Mouse (Mus musculus) heart, embryonic 12.5 days (tissue): ENCODE measurements around the gene Nubpl. TPM values are rescaled to one million over a fixed set of nuclear protein-coding genes. Genes with fewer than 3 reads are reported as not detected.
"Not testable (repeated sequence)": the region's sequence is repeated elsewhere in the genome, so short reads cannot be mapped to it uniquely, and the experiment has no call there.

Source experiments
- ATAC-seq: fragments of 200-750 bp; cut with Nextera tagmentation; 2 replicates; pipeline ENCODE4 v1.8.0; 2017; ENCODE audit warnings: moderate TSS enrichment, moderate library complexity; ENCODE audit not compliant: insufficient number of reproducible peaks, low FRiP score
- H3K27ac ChIP-seq: fragments of 300-500 bp; sonication (generic); 2 replicates; pipeline ENCODE4 v1.5.1; 2016; ENCODE audit warnings: mild to moderate bottlenecking, moderate library complexity; ENCODE audit not compliant: poor library complexity, severe bottlenecking
- H3K27me3 ChIP-seq: fragments of 300-500 bp; sonication (generic); replicated peaks from 2 replicates; pipeline ENCODE4 v1.6.1; 2016; ENCODE audit warnings: mild to moderate bottlenecking, moderate library complexity
- H3K36me3 ChIP-seq: fragments of 300-500 bp; sonication (generic); 2 replicates; pipeline ENCODE4 v1.6.1; 2016; ENCODE audit warnings: mild to moderate bottlenecking, moderate library complexity
- H3K4me1 ChIP-seq: fragments of 300-500 bp; sonication (generic); replicated peaks from 2 replicates; pipeline ENCODE4 v1.6.1; 2016; ENCODE audit warnings: mild to moderate bottlenecking
- H3K4me2 ChIP-seq: fragments of 300-500 bp; sonication (generic); 2 replicates; pipeline ENCODE4 v1.6.1; 2016; ENCODE audit warnings: mild to moderate bottlenecking, moderate library complexity
- H3K4me3 ChIP-seq: fragments of 300-500 bp; sonication (generic); 2 replicates; pipeline ENCODE4 v1.5.1; 2016; ENCODE audit warnings: mild to moderate bottlenecking
- H3K9ac ChIP-seq: fragments of 300-500 bp; sonication (generic); 2 replicates; pipeline ENCODE4 v1.6.1; 2016; ENCODE audit warnings: mild to moderate bottlenecking, moderate library complexity
- H3K9me3 ChIP-seq: fragments of 300-500 bp; sonication (generic); replicated peaks from 2 replicates; pipeline ENCODE4 v1.6.1; 2016; ENCODE audit warnings: mild to moderate bottlenecking, moderate library complexity
- WGBS: fragments of 180-500 bp; shearing (Covaris S2); methylation state at CpG from one replicate; pipeline ENCODE4 v1.1.7; 2016; 5-methylcytosine and 5-hydroxymethylcytosine counted together
- polyA plus RNA-seq: library from polyadenylated mRNA; unstranded; fragments of >200 nt; fragmentation: Nextera tagmentation; extraction: Ambion mirVana; gene quantifications from 2 replicates; pipeline ENCODE4 v1.2.1, GENCODE M21; 2016

Gene Nubpl
- polyA plus RNA-seq = 11.0 and 11.6 TPM in 2 replicates

- H3K4me2 ChIP-seq = peak within 1 kb of the TSS; percentile 64
- H3K9me3 ChIP-seq = no peaks in the 10 kb centered on the region
- H3K4me1 ChIP-seq = no peaks in the 10 kb centered on the region
- peak within 1 kb of the TSS; percentile 87 for H3K9ac ChIP-seq
- no peak within 1 kb of the TSS for H3K27ac ChIP-seq
- H3K4me3 ChIP-seq = peak within 1 kb of the TSS; percentile 83
- peak; percentile 89 for ATAC-seq
- H3K27me3 ChIP-seq = 0 out of 2 replicates have a peak, but pooled peaks cover 4% of the 10 kb centered on the region
- WGBS = under 1% methylated on average over 32 of the region's 32 CpGs
- no peaks in the 10 kb centered on the region for H3K36me3 ChIP-seq
These were observed at the start of gene Nubpl for GRCm38 (mm10) chr12:52097650-52098070. Gene Nubpl, plus strand, starts transcription at chr12:52097737.

- Histone ChIP-seq H3K36me3 (no peaks in the 10 kb centered on the region), H3K4me1 (no peaks in the 10 kb centered on the region), H3K27me3 (no peaks in the 10 kb centered on the region), H3K4me3 (no peak overlapping the region), H3K27ac (no peak overlapping the region), H3K9ac (no peak overlapping the region), H3K9me3 (no peaks in the 10 kb centered on the region), H3K4me2 (no peak overlapping the region)
- 71% methylated on average over 2 of the region's 2 CpGs for WGBS
- ATAC-seq = no peak
These were observed 48.2 kb upstream of the Nubpl start for GRCm38 (mm10) chr12:52049324-52049723.

- not testable (repeated sequence) for H3K27ac ChIP-seq, H3K4me2 ChIP-seq, H3K36me3 ChIP-seq, H3K4me3 ChIP-seq, H3K9me3 ChIP-seq, H3K9ac ChIP-seq, H3K27me3 ChIP-seq, H3K4me1 ChIP-seq, ATAC-seq
- 14% methylated on average over 1 of the region's 3 CpGs for WGBS
These were observed 18.2 kb upstream of the Nubpl start for GRCm38 (mm10) chr12:52079296-52079695.

GRCm38 (mm10) chr12:52097049-52097649 lies 388 bp upstream of the Nubpl start:
- H3K27me3 ChIP-seq = 0 out of 2 replicates have a peak, but pooled peaks cover 4% of the 10 kb centered on the region
- peak overlapping the region; percentile 83 for H3K4me3 ChIP-seq
- H3K9ac ChIP-seq = no peak overlapping the region
- no peak for ATAC-seq
- no peaks in the 10 kb centered on the region for H3K9me3 ChIP-seq
- 64% methylated on average over 13 of the region's 13 CpGs for WGBS
- H3K4me1 ChIP-seq = no peaks in the 10 kb centered on the region
- H3K36me3 ChIP-seq = no peaks in the 10 kb centered on the region
- H3K27ac ChIP-seq = no peak overlapping the region
- peak overlapping the region; percentile 64 for H3K4me2 ChIP-seq

DNA sequence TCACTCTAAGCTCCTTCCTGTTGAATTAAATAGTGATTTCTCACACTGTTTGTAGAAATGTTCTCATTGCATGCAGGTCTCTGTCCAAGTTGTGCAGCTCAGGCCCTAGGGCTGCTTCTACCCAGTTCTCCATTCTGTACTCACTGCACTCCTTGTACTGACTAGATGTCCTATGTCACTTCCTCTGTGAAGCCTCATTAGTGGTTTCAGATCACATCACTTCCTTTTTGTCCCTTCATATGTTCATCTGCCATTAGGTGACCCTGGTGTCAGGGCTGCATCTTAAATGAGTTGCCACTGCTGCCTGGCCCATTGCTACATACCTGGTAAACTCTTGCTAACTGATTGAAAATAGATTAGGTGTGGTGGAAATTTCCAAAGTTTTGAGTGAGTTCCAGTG lies 22.7 kb downstream of the Nubpl start:
- no peak for ATAC-seq
- no peaks in the 10 kb centered on the region for H3K9me3 ChIP-seq
- peaks cover 9% of the 10 kb centered on the region for H3K4me1 ChIP-seq
- no peak overlapping the region for H3K27ac ChIP-seq
- H3K27me3 ChIP-seq = no peaks in the 10 kb centered on the region
- H3K36me3 ChIP-seq = no peaks in the 10 kb centered on the region
- no peak overlapping the region for H3K4me2 ChIP-seq
- H3K4me3 ChIP-seq = no peak overlapping the region
- no peak overlapping the region for H3K9ac ChIP-seq

DNA sequence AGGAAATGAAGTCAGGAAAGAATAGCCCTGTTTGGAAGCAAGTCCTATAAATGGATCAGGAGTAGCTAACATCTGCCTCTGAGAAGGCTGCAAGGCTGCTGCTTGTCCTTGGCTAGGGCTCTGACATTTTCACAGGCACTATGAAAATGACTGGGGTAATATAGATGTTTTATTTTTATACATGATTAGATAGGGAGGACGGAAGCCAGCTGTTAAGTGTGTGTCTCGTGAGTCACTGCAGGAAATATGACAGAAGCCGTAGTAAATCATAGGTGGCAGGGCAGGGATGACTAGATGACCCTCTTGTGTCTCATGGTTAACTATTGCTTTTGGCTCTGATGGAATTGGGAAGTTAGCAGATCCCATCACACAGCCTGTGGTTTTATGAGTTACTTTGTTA lies 28.9 kb downstream of the Nubpl start:
- Histone ChIP-seq H3K4me3 (no peak overlapping the region), H3K27me3 (no peaks in the 10 kb centered on the region), H3K9me3 (no peaks in the 10 kb centered on the region), H3K36me3 (no peaks in the 10 kb centered on the region), H3K4me1 (peaks cover 12% of the 10 kb centered on the region), H3K27ac (no peak overlapping the region; the same call in 1 of the 2 replicates), H3K9ac (no peak overlapping the region), H3K4me2 (no peak overlapping the region)
- WGBS = 28% methylated on average over 3 of the region's 3 CpGs
- no peak for ATAC-seq

GRCm38 (mm10) chr12:52129072-52129471 lies 31.5 kb downstream of the Nubpl start:
- no peaks in the 10 kb centered on the region for H3K36me3 ChIP-seq
- H3K27ac ChIP-seq = no peak overlapping the region
- peaks cover 13% of the 10 kb centered on the region for H3K4me1 ChIP-seq
- WGBS = 85% methylated on average over 3 of the region's 3 CpGs
- H3K27me3 ChIP-seq = no peaks in the 10 kb centered on the region
- no peaks in the 10 kb centered on the region for H3K9me3 ChIP-seq
- no peak for ATAC-seq
- no peak overlapping the region for H3K9ac ChIP-seq
- no peak overlapping the region for H3K4me2 ChIP-seq
- H3K4me3 ChIP-seq = no peak overlapping the region

GRCm38 (mm10) chr12:52132256-52132655 lies 34.7 kb downstream of the Nubpl start:
- peak overlapping the region; percentile 4; the same call in 1 of the 2 replicates for H3K4me3 ChIP-seq
- peaks cover 3% of the 10 kb centered on the region; the same call in 1 of the 2 replicates for H3K4me1 ChIP-seq
- H3K27me3 ChIP-seq = no peaks in the 10 kb centered on the region
- H3K36me3 ChIP-seq = peaks cover 3% of the 10 kb centered on the region; the same call in 1 of the 2 replicates
- no peak for ATAC-seq
- peak overlapping the region; percentile 35; the same call in 1 of the 2 replicates for H3K27ac ChIP-seq
- 13% methylated on average over 10 of the region's 10 CpGs for WGBS
- H3K9ac ChIP-seq = no peak overlapping the region; the same call in 1 of the 2 replicates
- peak overlapping the region; percentile 52 for H3K4me2 ChIP-seq
- H3K9me3 ChIP-seq = no peaks in the 10 kb centered on the region

DNA sequence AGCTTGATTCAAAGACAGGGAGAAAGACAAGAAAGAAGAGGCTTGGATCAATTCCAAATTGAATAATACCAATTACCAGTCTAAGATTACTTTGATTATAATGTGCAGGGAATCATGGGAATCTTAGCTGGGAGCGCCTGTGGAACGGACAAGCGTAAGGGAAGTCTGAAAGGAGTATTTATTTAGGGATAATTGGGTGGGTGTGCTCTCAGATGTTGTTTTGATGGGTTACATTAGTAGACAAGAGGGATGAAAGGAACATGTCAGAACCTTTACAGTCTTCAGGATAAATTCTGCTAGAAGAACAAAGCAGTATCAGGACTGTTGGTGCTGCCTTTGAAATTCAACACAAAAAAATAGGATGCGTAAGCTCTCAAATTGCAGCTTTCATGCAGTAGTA lies 40.8 kb downstream of the Nubpl start:
- no peak overlapping the region for H3K4me2 ChIP-seq
- H3K4me3 ChIP-seq = no peak overlapping the region
- H3K4me1 ChIP-seq = no peaks in the 10 kb centered on the region
- H3K9ac ChIP-seq = no peak overlapping the region
- H3K36me3 ChIP-seq = peaks cover 3% of the 10 kb centered on the region; the same call in 1 of the 2 replicates
- no peaks in the 10 kb centered on the region for H3K27me3 ChIP-seq
- 85% methylated on average over 4 of the region's 4 CpGs for WGBS
- no peak for ATAC-seq
- H3K9me3 ChIP-seq = no peaks in the 10 kb centered on the region
- H3K27ac ChIP-seq = no peak overlapping the region

DNA sequence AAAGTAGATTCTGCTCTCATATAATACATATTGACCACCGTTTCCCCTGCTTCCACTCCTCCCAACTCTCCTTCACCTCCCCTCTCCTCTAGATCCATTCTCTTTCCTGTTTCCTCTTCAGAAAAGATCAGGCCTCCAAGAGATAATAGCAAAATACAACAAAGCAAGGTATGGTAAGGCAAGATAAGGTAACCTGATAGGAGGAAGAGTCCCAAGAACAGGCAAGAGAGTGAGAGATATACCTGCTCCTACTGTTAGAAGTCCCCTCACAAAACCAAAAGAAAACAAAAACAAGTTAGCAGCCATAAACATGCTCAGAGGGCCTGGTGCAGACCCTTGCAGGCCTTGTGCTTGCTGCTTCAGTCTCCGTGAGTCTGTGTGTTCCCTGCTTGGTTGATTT lies 49.1 kb downstream of the Nubpl start:
- Histone ChIP-seq H3K4me3 (no peak overlapping the region), H3K9me3 (0 out of 2 replicates have a peak, but pooled peaks cover 3% of the 10 kb centered on the region), H3K36me3 (peaks cover 6% of the 10 kb centered on the region; the same call in 1 of the 2 replicates), H3K4me2 (no peak overlapping the region), H3K4me1 (no peaks in the 10 kb centered on the region), H3K9ac (no peak overlapping the region), H3K27me3 (no peaks in the 10 kb centered on the region), H3K27ac (no peak overlapping the region)
- no peak for ATAC-seq
- 58% methylated on average over 2 of the region's 2 CpGs for WGBS

GRCm38 (mm10) chr12:52149448-52149847 lies 51.9 kb downstream of the Nubpl start:
- 53% methylated on average over 3 of the region's 3 CpGs for WGBS
- ATAC-seq = no peak
- no peaks in the 10 kb centered on the region for H3K27me3 ChIP-seq
- no peak overlapping the region for H3K27ac ChIP-seq
- H3K4me3 ChIP-seq = no peak overlapping the region
- H3K9me3 ChIP-seq = no peaks in the 10 kb centered on the region
- no peak overlapping the region for H3K4me2 ChIP-seq
- no peaks in the 10 kb centered on the region for H3K36me3 ChIP-seq
- no peaks in the 10 kb centered on the region for H3K4me1 ChIP-seq
- no peak overlapping the region for H3K9ac ChIP-seq

DNA sequence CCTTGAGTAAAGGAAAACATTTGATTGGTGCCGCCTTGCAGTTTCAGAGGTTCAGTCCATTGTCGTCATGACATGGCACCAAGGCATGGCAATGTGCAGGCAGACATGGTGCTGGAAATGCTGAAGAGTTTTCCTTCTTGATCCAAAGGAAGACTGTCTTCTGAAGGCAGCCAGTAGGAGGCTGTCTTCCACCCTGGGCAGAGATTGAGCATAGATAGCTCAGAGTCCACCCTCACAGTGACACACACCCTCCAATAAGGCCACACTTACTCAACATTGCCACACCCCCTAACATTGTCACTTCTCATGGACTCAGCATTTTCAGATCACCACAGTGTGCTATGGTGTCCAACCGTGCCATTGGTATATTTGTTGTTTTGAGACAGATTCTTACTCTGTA lies 54.5 kb downstream of the Nubpl start:
- H3K9me3 ChIP-seq = no peaks in the 10 kb centered on the region
- H3K4me1 ChIP-seq = no peaks in the 10 kb centered on the region
- H3K4me2 ChIP-seq = no peak overlapping the region
- ATAC-seq = no peak
- no peaks in the 10 kb centered on the region for H3K36me3 ChIP-seq
- H3K4me3 ChIP-seq = no peak overlapping the region
- 94% methylated on average over 3 of the region's 3 CpGs for WGBS
- no peak overlapping the region for H3K27ac ChIP-seq
- H3K9ac ChIP-seq = no peak overlapping the region
- no peaks in the 10 kb centered on the region for H3K27me3 ChIP-seq
